Mouse (Mus musculus) telencephalon, adult 2 months (tissue): ENCODE measurements around the gene Il11ra2.
"Not testable (repeated sequence)": the region's sequence is repeated elsewhere in the genome, so short reads cannot be mapped to it uniquely, and the experiment has no call there.

Experiments
- DNase-seq: peaks from one replicate; pipeline ENCODE4 v3.0.0-alpha.2; 2011; ENCODE audit warnings: low read depth, low spot score

Gene Il11ra2

DNA sequence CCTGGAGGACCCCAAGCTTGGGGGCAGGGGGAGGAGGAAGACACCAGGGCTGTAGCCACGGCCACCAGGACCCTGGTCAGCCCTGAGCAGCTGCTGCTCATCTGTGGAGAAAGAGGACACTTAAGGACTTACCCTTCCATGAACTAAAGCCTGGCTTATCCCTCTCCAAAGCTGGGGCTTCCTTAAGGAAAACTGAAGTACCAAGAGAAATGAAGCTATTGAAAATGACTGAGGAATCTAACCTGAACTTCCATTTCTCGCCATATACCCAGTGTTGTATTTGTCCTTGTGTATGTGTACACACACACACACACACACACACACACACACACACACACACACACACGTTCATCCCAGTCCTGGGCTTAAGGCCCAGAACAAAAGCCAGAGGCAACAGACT, at the start of gene Il11ra2:
Il11ra2 (minus strand) TSS at position 101 of the 400 bp plus-strand sequence.
- DNase-seq: not testable (repeated sequence)

DNA sequence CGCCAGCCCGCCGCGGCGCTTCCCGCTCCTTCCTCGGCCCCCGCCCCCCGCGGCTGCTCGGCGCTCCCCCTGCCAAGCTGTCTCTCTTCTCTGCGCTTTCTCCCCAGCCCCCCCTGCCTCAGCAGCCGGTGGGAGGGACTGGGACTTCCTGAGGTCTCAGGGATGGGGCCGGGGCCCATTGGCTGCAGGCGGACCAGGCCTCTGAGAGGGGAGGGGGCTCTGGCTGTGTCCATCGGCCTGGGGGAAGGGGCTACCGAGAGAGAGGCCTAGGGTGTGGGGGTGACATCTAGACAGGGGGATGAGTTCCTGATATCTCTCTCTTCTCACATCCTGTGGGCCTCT, 20.5 kb upstream of the Il11ra2 start:
- DNase-seq: not testable (repeated sequence)

DNA sequence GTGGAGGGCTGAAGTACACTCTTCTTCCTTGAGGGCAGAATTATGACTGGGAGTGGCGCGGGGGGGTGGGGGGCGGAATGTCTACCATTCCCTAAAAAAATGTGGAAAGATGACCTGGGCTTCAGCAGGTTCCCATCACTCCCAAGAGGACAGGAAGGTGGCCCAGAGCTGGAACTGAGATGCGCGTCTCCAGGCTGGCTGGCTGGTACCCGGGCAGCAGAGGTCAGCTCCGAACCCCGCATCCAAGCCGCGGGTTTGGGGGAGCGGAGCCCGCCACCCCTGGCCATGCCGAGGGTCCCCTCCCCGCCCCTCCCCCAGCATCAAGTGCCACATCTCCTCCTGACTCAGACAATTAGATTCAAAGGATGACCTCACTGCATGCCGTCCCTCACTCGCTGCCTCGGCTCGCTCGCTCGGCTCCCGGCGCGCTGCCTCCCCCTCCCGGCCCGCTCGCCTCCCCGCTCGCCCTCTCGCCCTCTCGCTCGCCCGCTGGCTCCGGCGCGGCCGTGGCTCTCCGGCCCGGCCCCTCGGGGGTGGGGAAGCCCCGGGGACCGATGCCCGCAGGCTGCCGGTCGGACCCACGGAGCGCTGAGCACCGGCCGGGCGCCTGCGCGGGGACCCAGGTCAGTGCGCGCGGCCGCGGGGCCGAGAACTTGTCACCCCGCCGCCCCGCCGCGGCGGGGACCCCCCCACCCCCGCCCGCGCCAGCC, 19.9 kb upstream of the Il11ra2 start:
- not testable (repeated sequence) for DNase-seq

DNA sequence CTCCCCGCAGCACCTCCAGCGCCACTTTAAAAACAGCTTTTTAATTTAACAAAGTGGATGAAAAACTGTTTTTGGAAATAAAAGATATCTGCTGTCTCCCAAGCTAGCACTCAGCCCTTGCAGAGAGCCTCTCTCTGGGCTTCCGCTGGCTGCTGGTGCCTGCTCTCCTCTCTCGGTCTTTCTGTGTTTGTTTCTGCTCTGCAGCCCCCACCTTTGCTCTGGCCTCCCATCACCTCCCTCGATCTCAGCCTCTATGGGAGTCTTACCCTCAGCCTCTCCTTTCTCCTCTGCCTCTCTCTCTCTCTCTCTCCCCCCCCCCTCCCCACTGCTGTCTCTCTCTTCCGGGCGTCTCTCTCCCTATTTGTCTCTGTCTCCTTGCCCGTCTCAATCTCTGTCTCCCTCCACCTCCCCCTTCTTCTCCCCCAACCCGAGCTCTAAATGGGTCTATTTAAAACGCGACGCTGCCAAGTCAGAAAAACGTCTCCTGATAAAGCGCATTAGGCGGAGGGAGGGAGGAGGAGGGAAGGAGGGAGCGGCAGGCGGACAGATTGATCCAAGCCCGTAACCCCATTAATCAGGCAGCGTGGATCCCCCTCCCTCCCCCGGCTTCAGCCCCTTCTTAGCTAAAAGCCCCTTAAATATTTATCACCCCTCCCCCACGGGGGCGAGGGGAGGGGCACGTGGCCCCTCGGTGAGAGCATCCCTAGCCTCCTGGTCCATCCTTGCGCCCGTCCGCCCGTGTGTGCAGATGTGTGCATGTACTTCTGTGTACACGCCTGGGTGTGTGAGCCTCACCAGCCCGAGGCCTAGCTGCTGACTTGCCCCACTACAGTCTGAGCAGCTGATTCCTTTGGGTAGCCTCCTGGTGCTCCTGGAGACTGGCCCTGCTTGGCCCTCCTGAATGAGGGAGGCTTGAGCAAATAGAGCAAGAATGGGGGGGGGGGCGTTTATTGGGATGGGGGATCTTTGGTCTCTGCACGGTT, 19.0 kb upstream of the Il11ra2 start:
- not testable (repeated sequence) for DNase-seq

DNA sequence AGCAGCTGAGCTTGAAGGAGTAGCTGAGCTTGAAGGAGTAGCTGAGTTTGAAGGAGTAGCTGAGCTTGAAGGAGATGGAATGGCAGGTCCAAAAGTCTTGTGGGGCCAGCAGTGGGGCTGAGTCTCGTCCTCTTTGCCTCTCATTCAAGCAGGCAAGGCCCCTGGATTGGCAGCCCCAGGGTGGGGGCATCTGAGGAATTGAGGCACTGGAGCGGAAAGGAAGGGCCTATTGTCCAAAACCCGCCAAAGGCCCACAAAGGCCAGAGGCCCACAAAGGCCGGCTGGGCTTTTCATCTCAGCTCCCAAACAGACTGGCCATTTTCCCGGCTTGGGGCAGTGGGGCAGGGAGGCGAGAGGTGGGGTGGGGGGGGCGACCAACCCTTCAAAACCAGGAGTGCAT, 17.7 kb upstream of the Il11ra2 start:
- DNase-seq: not testable (repeated sequence)

DNA sequence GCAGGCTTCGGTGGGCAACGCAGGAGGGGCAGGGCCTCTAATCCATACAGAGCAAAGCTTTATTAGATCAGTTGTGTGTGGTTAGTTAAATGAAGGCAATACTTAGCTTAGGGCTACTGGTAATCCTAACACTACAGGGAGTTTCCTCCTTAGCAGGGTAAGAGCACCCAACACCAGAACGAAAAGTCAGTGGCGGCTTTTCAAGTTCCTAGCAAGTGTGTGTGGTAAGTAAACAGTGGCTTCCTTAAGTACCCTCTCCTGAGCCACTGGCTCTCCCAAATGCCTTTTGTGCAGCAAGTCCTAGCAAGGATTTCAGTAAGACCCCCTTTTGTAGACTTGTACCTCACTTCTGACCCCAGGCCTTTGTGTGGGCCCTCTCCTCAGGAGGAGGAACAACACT, 13.7 kb upstream of the Il11ra2 start:
- DNase-seq: not testable (repeated sequence)

DNA sequence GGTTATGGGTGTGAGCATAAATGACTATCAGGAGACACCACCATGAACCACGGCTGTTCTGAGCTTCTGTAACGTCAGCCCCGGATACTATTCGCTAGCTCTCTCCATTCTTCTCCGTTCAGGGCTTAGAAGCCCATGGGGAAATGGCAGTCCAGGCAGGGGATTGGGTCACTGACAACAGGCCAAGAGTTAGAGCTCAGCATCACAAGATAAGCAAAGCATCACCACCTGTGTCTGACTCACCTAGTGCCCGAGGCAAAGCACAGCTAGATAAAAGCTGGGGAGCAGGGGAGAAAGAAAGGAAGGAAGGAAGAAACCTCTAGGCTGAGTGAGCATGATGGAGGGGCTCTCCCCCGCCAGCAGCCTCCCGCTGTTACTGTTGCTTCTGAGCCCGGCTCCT, 6.7 kb downstream of the Il11ra2 start, which contains the start of gene Ccl27b:
Ccl27b (plus strand) TSS at position 301 of the 400 bp plus-strand sequence.
- not testable (repeated sequence) for DNase-seq

DNA sequence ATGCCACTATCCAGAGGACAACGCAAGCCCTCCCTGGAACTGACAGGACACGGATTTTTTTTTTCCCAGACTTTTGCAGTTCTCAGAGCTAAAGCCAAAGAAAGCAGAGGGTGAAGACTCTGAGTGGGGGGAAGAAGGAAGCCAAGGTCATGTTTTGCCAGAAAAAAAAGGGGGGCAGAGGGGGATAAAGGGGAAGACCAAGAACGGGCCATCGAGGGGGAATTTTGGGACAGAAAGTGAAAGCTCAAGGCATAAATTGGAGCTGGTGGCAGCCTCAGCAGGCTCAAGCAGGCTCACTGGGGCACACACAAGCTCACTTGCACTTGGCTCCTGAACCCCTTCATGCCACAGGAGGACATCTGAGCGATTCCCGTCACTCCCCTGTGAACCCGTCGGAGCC, 32.3 kb downstream of the Il11ra2 start, which contains the start of gene Gm2564:
Gm2564 (plus strand) TSS at position 301 of the 400 bp plus-strand sequence.
- not testable (repeated sequence) for DNase-seq

DNA sequence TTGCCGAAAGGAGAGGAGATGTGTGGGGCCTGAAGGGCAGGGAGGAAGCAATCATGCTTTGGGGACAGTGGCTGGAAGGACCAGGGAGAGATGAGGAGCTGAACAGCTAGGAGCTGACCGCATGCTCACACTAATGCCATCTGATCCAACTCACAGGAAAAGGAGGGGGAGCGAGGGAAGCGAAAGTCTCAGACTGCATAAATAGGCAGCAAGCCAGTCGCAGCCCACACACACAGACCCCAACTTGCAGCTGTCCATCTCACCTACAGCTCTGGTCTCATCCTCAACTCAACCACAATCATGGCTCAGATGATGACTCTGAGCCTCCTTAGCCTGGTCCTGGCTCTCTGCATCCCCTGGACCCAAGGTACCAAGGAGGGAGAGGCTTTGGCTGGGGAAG, 49.8 kb downstream of the Il11ra2 start, which contains the start of gene Gm10591:
Gm10591 (plus strand) TSS at position 301 of the 400 bp plus-strand sequence.
- DNase-seq: not testable (repeated sequence)
